Mouse (Mus musculus) thymus, adult 2 months (tissue): ENCODE measurements at regions not wholly inside any gene's neighbourhood (a gene's known extent, or its start where the extent isn't known, plus 50 kb on each side); places are given as distances from the start of the nearest gene placed in this dataset.

Experiments
- CTCF ChIP-seq: fragments of 200-500 bp; IDR thresholded peaks from 2 replicates; pipeline ENCODE4 v1.5.1; 2012; ENCODE audit warnings: mild to moderate bottlenecking, control low read depth, low read length, moderate library complexity, borderline replicate concordance; ENCODE audit not compliant: control insufficient read depth, poor library complexity, insufficient read depth; ENCODE audit errors: extremely low read depth
- POLR2A ChIP-seq: fragments of 200-500 bp; IDR thresholded peaks from 2 replicates; pipeline ENCODE4 v1.6.1; 2012; ENCODE audit warnings: mild to moderate bottlenecking, low read length, control low read depth, moderate library complexity; ENCODE audit not compliant: control insufficient read depth, poor library complexity, insufficient read depth; ENCODE audit errors: extremely low read depth

GRCm38 (mm10) chr1:193980571-193980970 is 610.5 kb upstream of the Camk1g start:
- TF ChIP-seq POLR2A (no peak), CTCF (no peak)
